Mouse (Mus musculus) thymus, adult 2 months (tissue): ENCODE measurements around the gene Ptpn12.

Source experiments
- CTCF ChIP-seq: fragments of 200-500 bp; IDR thresholded peaks from 2 replicates; pipeline ENCODE4 v1.5.1; 2012; ENCODE audit warnings: mild to moderate bottlenecking, control low read depth, low read length, moderate library complexity, borderline replicate concordance; ENCODE audit not compliant: control insufficient read depth, poor library complexity, insufficient read depth; ENCODE audit errors: extremely low read depth
- POLR2A ChIP-seq: fragments of 200-500 bp; IDR thresholded peaks from 2 replicates; pipeline ENCODE4 v1.6.1; 2012; ENCODE audit warnings: mild to moderate bottlenecking, low read length, control low read depth, moderate library complexity; ENCODE audit not compliant: control insufficient read depth, poor library complexity, insufficient read depth; ENCODE audit errors: extremely low read depth

- TF ChIP-seq POLR2A (no peak), CTCF (no peak)
Measured at GRCm38 (mm10) chr5:21054472-21055070, 1.1 kb downstream of the Ptpn12 start.
